Mouse (Mus musculus): ENCODE measurements at regions not wholly inside any gene's neighbourhood (a gene's known extent, or its start where the extent isn't known, plus 50 kb on each side); places are given as distances from the start of the nearest gene placed in this dataset.
"Not testable (repeated sequence)": the region's sequence is repeated elsewhere in the genome, so short reads cannot be mapped to it uniquely, and the experiment has no call there.

GRCm38 (mm10) chr4:94406922-94407321 lies 149.4 kb upstream of the Gm10306 start:
- DNase-seq: no peak

GRCm38 (mm10) chr4:94407503-94407902 lies 148.8 kb upstream of the Gm10306 start:
- no peak for DNase-seq

GRCm38 (mm10) chr4:94412661-94413060 lies 143.7 kb upstream of the Gm10306 start:
- no peak for DNase-seq

GRCm38 (mm10) chr4:94425525-94425924 lies 130.8 kb upstream of the Gm10306 start:
- not testable (repeated sequence) for DNase-seq

- DNase-seq: no peak
These were observed 128.8 kb upstream of the Gm10306 start for GRCm38 (mm10) chr4:94427581-94427980.

GRCm38 (mm10) chr4:94432005-94432404 lies 124.3 kb upstream of the Gm10306 start:
- DNase-seq: no peak

GRCm38 (mm10) chr4:94437717-94438435 lies 118.5 kb upstream of the Gm10306 start:
- DNase-seq: no peak

- peak; percentile 69 for DNase-seq
These were observed 117.0 kb upstream of the Gm10306 start for GRCm38 (mm10) chr4:94439159-94439836.

- DNase-seq: no peak
These were observed 109.7 kb upstream of the Gm10306 start for GRCm38 (mm10) chr4:94446604-94447003.

Data from cerebellum, adult 9-11 months (tissue).